Mouse (Mus musculus) embryonic fibroblast, embryonic 13.5 days (primary cell): ENCODE results near the gene Akirin2. TPM values are rescaled to one million over a fixed set of nuclear protein-coding genes. Genes with fewer than 3 reads are reported as not detected.
A peak's percentile ranks its signal among the peaks of the same experiment; 100 is the strongest.

ENCODE experiments used
- H3K27ac ChIP-seq: 2 replicates; pipeline ENCODE4 v1.5.1; 2012; ENCODE audit warnings: low read length, control low read depth, inconsistent platforms; ENCODE audit not compliant: insufficient read depth
- H3K4me1 ChIP-seq: 2 replicates; pipeline ENCODE4 v1.6.1; 2011; ENCODE audit warnings: low read length; ENCODE audit not compliant: control insufficient read depth, insufficient read depth
- H3K4me3 ChIP-seq: 2 replicates; pipeline ENCODE4 v1.5.1; 2011; ENCODE audit warnings: mild to moderate bottlenecking, control low read depth, low read length; ENCODE audit not compliant: insufficient read depth
- CTCF ChIP-seq: IDR thresholded peaks from 2 replicates; pipeline ENCODE4 v1.5.1; 2011; ENCODE audit warnings: mild to moderate bottlenecking, control low read depth, low read length, moderate library complexity, borderline replicate concordance; ENCODE audit not compliant: insufficient read depth
- POLR2A ChIP-seq: IDR thresholded peaks from 2 replicates; pipeline ENCODE4 v1.6.1; 2011; ENCODE audit warnings: low read depth, mild to moderate bottlenecking, control low read depth, low read length, moderate library complexity
- polyA plus RNA-seq: library from polyadenylated mRNA; stranded (reverse); fragments of >200 nt; gene quantifications from 2 replicates; pipeline ENCODE4 v1.2.4, GENCODE M21; 2011; ENCODE audit warnings: low read depth; ENCODE audit not compliant: missing spikeins, insufficient read length

The Akirin2 gene
- polyA plus RNA-seq, 1 experiment: 87.2 TPM

GRCm38 (mm10) chr4:34583427-34583826 lies 32.7 kb downstream of the Akirin2 start:
- no peak overlapping the region for H3K4me3 ChIP-seq
- H3K4me1 ChIP-seq: peaks cover 5% of the 10 kb centered on the region
- TF ChIP-seq POLR2A: no peak
- no peak for TF ChIP-seq CTCF
- H3K27ac ChIP-seq: no peak overlapping the region

- peak overlapping the region; percentile 48 for H3K27ac ChIP-seq
- TF ChIP-seq CTCF (no peak), POLR2A (no peak)
- no peak overlapping the region for H3K4me3 ChIP-seq
- H3K4me1 ChIP-seq: peaks cover 5% of the 10 kb centered on the region
Measured at GRCm38 (mm10) chr4:34584871-34585607, 34.3 kb downstream of the Akirin2 start.

- no peak for TF ChIP-seq POLR2A
- no peak for TF ChIP-seq CTCF
- Histone ChIP-seq H3K27ac (no peak overlapping the region), H3K4me3 (no peak overlapping the region), H3K4me1 (no peaks in the 10 kb centered on the region)
Measured at GRCm38 (mm10) chr4:34603123-34603522, 52.4 kb downstream of the Akirin2 start.

- no peak overlapping the region for H3K27ac ChIP-seq
- TF ChIP-seq POLR2A: no peak
- TF ChIP-seq CTCF: no peak
- H3K4me1 ChIP-seq: no peaks in the 10 kb centered on the region
- H3K4me3 ChIP-seq: no peak overlapping the region
Measured at GRCm38 (mm10) chr4:34606658-34607057, 55.9 kb downstream of the Akirin2 start.

GRCm38 (mm10) chr4:34613571-34614145 lies 62.9 kb downstream of the Akirin2 start:
- Histone ChIP-seq H3K27ac (no peak overlapping the region), H3K4me1 (peaks cover 2% of the 10 kb centered on the region; the same call in 1 of the 2 replicates), H3K4me3 (peak overlapping the region; percentile 90)
- TF ChIP-seq POLR2A (no peak), CTCF (no peak)

- Histone ChIP-seq H3K4me1 (peaks cover 2% of the 10 kb centered on the region; the same call in 1 of the 2 replicates), H3K27ac (peak within 1 kb of the TSS; percentile 14; the same call in 1 of the 2 replicates), H3K4me3 (peak within 1 kb of the TSS; percentile 90)
- peak; percentile 91 for TF ChIP-seq POLR2A
- TF ChIP-seq CTCF: no peak
Measured at GRCm38 (mm10) chr4:34614630-34615094, 63.9 kb downstream of the Akirin2 start, which contains the start of the genes Orc3 and Rars2. TSS of gene Orc3 (minus strand) at chr4:34614944. TSS of gene Rars2 (plus strand) at chr4:34614957.

- peaks cover 2% of the 10 kb centered on the region; the same call in 1 of the 2 replicates for H3K4me1 ChIP-seq
- peak overlapping the region; percentile 90 for H3K4me3 ChIP-seq
- TF ChIP-seq CTCF (no peak), POLR2A (0 out of 2 replicates have a peak, but pooled peaks have one; percentile 24)
- H3K27ac ChIP-seq: no peak overlapping the region
Measured at GRCm38 (mm10) chr4:34615303-34615702, 64.6 kb downstream of the Akirin2 start.

GRCm38 (mm10) chr4:34616146-34616545 lies 65.4 kb downstream of the Akirin2 start:
- Histone ChIP-seq H3K4me1 (peaks cover 2% of the 10 kb centered on the region; the same call in 1 of the 2 replicates), H3K27ac (no peak overlapping the region), H3K4me3 (peak overlapping the region; percentile 90)
- TF ChIP-seq POLR2A (no peak), CTCF (no peak)

Other genes starting within 250 kb of the Akirin2 start
- gene Orc3, start 64.0 kb downstream of the Akirin2 start, polyA plus RNA-seq: 72.4 and 76.4 TPM in 2 replicates
- 26.9 and 34.3 TPM in 2 replicates for gene Rars2, start 64.0 kb downstream of the Akirin2 start, polyA plus RNA-seq
- gene Slc35a1, start 136.5 kb downstream of the Akirin2 start, polyA plus RNA-seq: 36.6 and 41.4 TPM in 2 replicates
- not detected in 2 replicates for gene Cfap206, start 179.3 kb downstream of the Akirin2 start, polyA plus RNA-seq
- not detected in 2 replicates for gene Gm136, start 205.3 kb downstream of the Akirin2 start, polyA plus RNA-seq
- 19.9 and 24.1 TPM in 2 replicates for gene Smim8, start 227.5 kb downstream of the Akirin2 start, polyA plus RNA-seq